Mouse (Mus musculus) embryonic facial prominence, embryonic 14.5 days (tissue): Measurements from ENCODE around the gene Nudt9. TPM values are rescaled to one million over a fixed set of nuclear protein-coding genes. Genes with fewer than 3 reads are reported as not detected.
A peak's percentile ranks its signal among the peaks of the same experiment; 100 is the strongest.
"Not testable (repeated sequence)": the region's sequence is repeated elsewhere in the genome, so short reads cannot be mapped to it uniquely, and the experiment has no call there.

Experiments used
- ATAC-seq: fragments of 200-750 bp; cut with Nextera tagmentation; 2 replicates; pipeline ENCODE4 v1.8.0; 2017; ENCODE audit warnings: low read depth, moderate number of reproducible peaks, moderate TSS enrichment
- DNase-seq: peaks from one replicate; pipeline ENCODE4 v3.0.0-alpha.2; 2015; ENCODE audit warnings: low spot score
- H3K27ac ChIP-seq: fragments of 300-500 bp; sonication (generic); replicated peaks from 2 replicates; pipeline ENCODE4 v1.5.1; 2014; ENCODE audit warnings: low read depth, mild to moderate bottlenecking, low read length, moderate library complexity
- H3K27me3 ChIP-seq: fragments of 300-500 bp; sonication (generic); replicated peaks from 2 replicates; pipeline ENCODE4 v1.6.1; 2014; ENCODE audit warnings: low read length; ENCODE audit not compliant: control insufficient read depth, insufficient read depth
- H3K36me3 ChIP-seq: fragments of 300-500 bp; sonication (generic); 2 replicates; pipeline ENCODE4 v1.6.1; 2014; ENCODE audit warnings: low read length, mixed read lengths; ENCODE audit not compliant: control insufficient read depth, insufficient read depth
- H3K4me1 ChIP-seq: fragments of 300-500 bp; sonication (generic); 2 replicates; pipeline ENCODE4 v1.6.1; 2014; ENCODE audit warnings: antibody characterized with exemption, low read length; ENCODE audit not compliant: control insufficient read depth, insufficient read depth
- H3K4me2 ChIP-seq: fragments of 300-500 bp; sonication (generic); 2 replicates; pipeline ENCODE4 v1.6.1; 2014; ENCODE audit warnings: low read depth, mild to moderate bottlenecking, low read length, moderate library complexity, mixed read lengths
- H3K4me3 ChIP-seq: fragments of 300-500 bp; sonication (generic); 2 replicates; pipeline ENCODE4 v1.5.1; 2014; ENCODE audit warnings: low read depth, mild to moderate bottlenecking, low read length
- H3K9ac ChIP-seq: fragments of 300-500 bp; sonication (generic); 2 replicates; pipeline ENCODE4 v1.6.1; 2014; ENCODE audit warnings: low read depth, mild to moderate bottlenecking, low read length, moderate library complexity, mixed read lengths
- H3K9me3 ChIP-seq: fragments of 300-500 bp; sonication (generic); 2 replicates; pipeline ENCODE4 v1.6.1; 2016; ENCODE audit warnings: low read length; ENCODE audit not compliant: control insufficient read depth
- WGBS: fragments of 180-500 bp; shearing (Covaris S2); extraction: QIAGEN DNeasy Blood & Tissue Kit; methylation state at CpG from one replicate; pipeline ENCODE4 v1.1.7; 2014; 5-methylcytosine and 5-hydroxymethylcytosine counted together
- polyA plus RNA-seq: library from polyadenylated mRNA; unstranded; fragments of >200 nt; fragmentation: Nextera tagmentation; extraction: Ambion mirVana; gene quantifications from 2 replicates; pipeline ENCODE4 v1.2.1, GENCODE M21; 2014

Gene Nudt9
- polyA plus RNA-seq, 1 experiment from 2014 or later, result 56.8 TPM

DNA sequence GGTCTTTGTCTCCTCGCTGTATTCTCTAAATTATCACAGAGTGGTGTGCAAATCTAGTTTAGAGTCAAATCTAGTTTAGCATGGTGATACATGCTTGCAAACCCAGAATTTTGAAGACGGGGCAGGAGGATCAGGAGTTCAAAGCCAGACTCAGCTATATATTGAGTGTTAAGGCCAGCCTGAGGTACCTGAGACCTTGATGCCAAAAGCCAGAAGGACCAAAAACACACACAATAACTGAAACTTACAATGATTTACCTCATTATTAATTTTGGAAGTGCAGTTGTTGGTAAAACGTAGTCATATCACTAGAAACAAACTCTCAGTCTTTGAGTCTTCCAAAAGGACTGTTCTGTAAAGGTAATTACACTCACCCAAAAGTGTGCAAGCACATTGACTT is 36.7 kb upstream of the Nudt9 start:
- ATAC-seq (no peak), DNase-seq (no peak)
- no peak overlapping the region for H3K4me3 ChIP-seq
- H3K9me3 ChIP-seq, result no peaks in the 10 kb centered on the region
- H3K27ac ChIP-seq, result no peak overlapping the region
- H3K27me3 ChIP-seq, result no peaks in the 10 kb centered on the region
- peaks cover 3% of the 10 kb centered on the region; the same call in 1 of the 2 replicates for H3K4me1 ChIP-seq
- 0 out of 2 replicates have a peak, but pooled peaks cover 4% of the 10 kb centered on the region for H3K36me3 ChIP-seq
- H3K4me2 ChIP-seq, result no peak overlapping the region
- no peak overlapping the region for H3K9ac ChIP-seq
- 92% methylated on average over 3 of the region's 3 CpGs for WGBS

DNA sequence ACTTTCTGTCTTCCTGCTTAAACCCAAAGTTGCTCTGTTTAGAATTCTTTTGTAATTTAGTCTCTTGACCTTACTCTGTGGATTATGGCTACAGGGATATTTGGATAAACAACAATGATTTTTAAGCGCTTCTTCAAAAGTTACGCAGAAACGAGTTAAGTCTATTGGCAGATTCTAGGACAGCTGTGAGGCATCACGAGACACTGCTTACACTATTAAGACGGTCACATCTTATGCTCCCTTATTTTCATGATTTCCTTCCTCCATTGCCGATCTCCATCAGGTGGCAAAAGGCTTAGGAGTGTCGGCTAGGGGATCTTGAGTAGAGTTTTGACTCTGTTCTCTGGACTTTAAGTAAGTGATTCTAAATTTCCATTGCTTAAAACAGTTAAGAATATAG is 35.8 kb upstream of the Nudt9 start:
- Histone ChIP-seq H3K9me3 (no peaks in the 10 kb centered on the region), H3K36me3 (0 out of 2 replicates have a peak, but pooled peaks cover 4% of the 10 kb centered on the region), H3K9ac (no peak overlapping the region), H3K27ac (no peak overlapping the region), H3K27me3 (no peaks in the 10 kb centered on the region), H3K4me3 (no peak overlapping the region), H3K4me2 (no peak overlapping the region), H3K4me1 (peaks cover 3% of the 10 kb centered on the region; the same call in 1 of the 2 replicates)
- ATAC-seq, result no peak
- no peak for DNase-seq
- 90% methylated on average over 7 of the region's 7 CpGs for WGBS

DNA sequence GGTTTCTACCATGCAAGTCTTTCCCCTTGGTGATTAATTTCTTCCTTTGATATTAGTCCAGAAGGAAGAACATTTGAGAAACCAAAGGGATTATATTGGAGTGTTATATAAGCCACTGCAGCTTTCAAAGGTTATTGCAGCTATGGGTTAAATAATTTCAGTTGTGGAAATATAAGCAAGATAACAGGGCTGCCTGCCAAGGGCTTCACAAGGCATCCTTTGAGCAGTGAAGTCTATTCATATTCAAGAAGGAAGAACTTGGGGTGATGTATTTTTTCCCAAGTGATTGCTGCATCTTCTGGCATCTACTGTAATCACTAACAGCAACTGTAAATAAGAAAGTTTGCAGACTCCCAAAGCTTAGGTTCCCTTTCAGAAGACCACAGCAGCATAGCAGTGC is 34.7 kb upstream of the Nudt9 start:
- H3K4me1 ChIP-seq, result peaks cover 3% of the 10 kb centered on the region; the same call in 1 of the 2 replicates
- H3K36me3 ChIP-seq, result 0 out of 2 replicates have a peak, but pooled peaks cover 4% of the 10 kb centered on the region
- ATAC-seq (no peak), DNase-seq (peak; percentile 55)
- no peak overlapping the region for H3K27ac ChIP-seq
- H3K9me3 ChIP-seq, result no peaks in the 10 kb centered on the region
- H3K4me3 ChIP-seq, result no peak overlapping the region
- H3K27me3 ChIP-seq, result no peaks in the 10 kb centered on the region
- H3K9ac ChIP-seq, result no peak overlapping the region
- no peak overlapping the region for H3K4me2 ChIP-seq

DNA sequence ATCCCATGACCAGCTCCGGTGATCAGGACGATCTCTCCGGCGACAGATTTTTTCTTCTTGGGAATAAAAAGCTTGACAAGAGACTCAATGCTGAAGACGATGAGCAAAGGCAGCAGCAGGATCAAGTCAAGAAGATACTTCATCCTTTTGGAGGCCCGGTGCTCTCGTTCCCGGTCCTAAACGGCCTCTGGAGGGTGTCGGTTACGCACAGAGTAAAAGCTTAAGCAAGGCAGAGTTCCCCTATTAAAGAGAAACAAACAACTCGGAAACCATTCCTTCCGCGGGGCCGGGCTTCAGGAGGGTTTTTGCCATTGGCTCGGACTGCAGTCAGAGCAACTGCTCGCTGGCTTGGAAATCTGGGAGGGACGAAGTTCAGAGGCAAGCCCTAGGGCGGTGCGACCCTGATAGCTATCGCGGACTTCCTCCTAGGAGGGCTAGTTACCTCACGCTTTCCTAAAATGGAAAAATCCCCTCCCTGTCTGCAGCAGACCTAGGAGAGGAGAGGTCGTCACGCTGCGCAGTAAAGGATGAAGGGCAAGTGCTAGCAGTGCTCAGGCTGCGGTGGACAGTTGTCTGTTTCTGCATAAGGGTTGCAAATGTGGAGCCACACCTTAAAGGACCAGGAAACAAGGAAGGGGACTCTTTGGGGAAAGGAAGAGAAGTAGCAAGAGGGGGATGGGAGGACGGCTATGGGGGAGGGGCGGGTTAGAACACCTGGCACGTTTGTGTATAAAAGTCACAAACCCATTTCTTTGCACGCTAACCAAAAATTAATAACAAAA is 24.3 kb upstream of the Nudt9 start, which contains the start of gene Hsd17b11:
Gene Hsd17b11, minus strand, starts transcription at position 323 of the 782 bp plus-strand sequence.
- no peaks in the 10 kb centered on the region for H3K9me3 ChIP-seq
- 1% methylated on average over 31 of the region's 31 CpGs for WGBS
- peaks cover 5% of the 10 kb centered on the region; the same call in 1 of the 2 replicates for H3K4me1 ChIP-seq
- DNase-seq (peak; percentile 93), ATAC-seq (peak; percentile 90)
- peak within 1 kb of the TSS; percentile 64 for H3K9ac ChIP-seq
- H3K27me3 ChIP-seq, result no peaks in the 10 kb centered on the region
- peak within 1 kb of the TSS; percentile 68 for H3K4me2 ChIP-seq
- H3K27ac ChIP-seq, result peak within 1 kb of the TSS; percentile 68
- H3K36me3 ChIP-seq, result 0 out of 2 replicates have a peak, but pooled peaks cover 13% of the 10 kb centered on the region
- H3K4me3 ChIP-seq, result peak within 1 kb of the TSS; percentile 49

DNA sequence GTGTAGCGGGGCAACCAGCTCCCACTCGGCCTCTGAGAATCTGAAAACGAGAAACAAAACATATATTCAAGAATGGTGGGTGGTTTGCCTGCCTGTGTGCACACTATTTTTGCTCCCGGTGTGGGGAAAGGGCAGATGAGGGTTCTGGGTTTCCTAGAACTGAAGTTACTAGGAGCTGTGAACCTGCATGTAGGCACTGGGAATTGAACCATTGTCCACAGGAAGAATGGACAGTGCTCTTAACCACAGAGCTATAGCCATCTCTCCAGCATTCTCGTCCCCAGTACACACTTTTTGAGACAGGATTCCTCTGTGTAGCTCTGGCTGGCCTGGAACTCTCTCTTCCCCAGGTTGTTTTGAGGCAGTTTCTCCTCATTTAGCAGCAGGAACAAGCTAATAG is 23.5 kb upstream of the Nudt9 start:
- ATAC-seq (no peak), DNase-seq (peak; percentile 19)
- peak overlapping the region; percentile 68; the same call in 1 of the 2 replicates for H3K27ac ChIP-seq
- H3K4me1 ChIP-seq, result peaks cover 5% of the 10 kb centered on the region; the same call in 1 of the 2 replicates
- 0 out of 2 replicates have a peak, but pooled peaks cover 6% of the 10 kb centered on the region for H3K36me3 ChIP-seq
- H3K9ac ChIP-seq, result 0 out of 2 replicates have a peak overlapping the region, but pooled peaks have one; percentile 64
- H3K9me3 ChIP-seq, result no peaks in the 10 kb centered on the region
- 40% methylated on average over 5 of the region's 5 CpGs for whole genome bisulfite sequencing
- no peaks in the 10 kb centered on the region for H3K27me3 ChIP-seq
- peak overlapping the region; percentile 49 for H3K4me3 ChIP-seq
- peak overlapping the region; percentile 68 for H3K4me2 ChIP-seq

DNA sequence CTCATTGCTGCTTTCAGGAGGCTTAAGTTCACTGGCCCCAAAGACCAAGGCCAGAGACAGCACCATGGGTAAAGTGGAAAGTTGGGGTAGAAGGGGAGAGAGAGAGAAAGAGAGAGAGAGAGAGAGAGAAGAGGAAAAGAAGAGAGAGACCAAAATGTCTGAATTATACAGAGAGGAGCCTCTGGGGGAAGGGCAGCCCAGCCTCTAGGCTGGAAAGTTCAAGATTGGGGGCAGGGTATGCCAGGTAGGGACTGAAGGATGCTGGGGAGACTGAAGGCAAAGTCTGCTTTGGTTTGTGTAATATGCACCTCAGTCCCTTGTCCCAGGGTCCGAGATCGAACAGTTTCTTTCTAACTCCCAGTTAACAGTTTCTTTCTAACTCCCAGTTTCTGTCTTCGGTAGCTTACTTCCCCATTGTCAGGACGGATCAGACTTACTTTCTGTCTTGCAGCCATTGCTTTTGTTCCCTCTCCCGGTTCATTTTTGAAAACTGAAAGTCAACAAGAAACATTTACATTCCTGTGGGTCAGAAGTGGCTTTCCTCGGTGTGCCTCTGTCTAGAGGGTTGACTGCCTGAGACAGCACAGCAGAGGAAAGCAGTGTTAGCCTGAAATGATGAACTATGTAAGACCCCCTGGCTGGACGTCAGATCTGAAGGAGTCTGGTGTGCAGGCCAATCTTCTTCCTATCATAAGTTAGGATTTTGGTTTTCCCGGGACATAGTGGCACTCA is 22.7 kb upstream of the Nudt9 start:
- H3K27ac ChIP-seq, result no peak overlapping the region
- WGBS, result 72% methylated on average over 8 of the region's 8 CpGs
- no peak overlapping the region for H3K4me3 ChIP-seq
- no peaks in the 10 kb centered on the region for H3K36me3 ChIP-seq
- no peak overlapping the region for H3K4me2 ChIP-seq
- no peaks in the 10 kb centered on the region for H3K27me3 ChIP-seq
- DNase-seq (no peak), ATAC-seq (no peak)
- no peaks in the 10 kb centered on the region for H3K9me3 ChIP-seq
- no peak overlapping the region for H3K9ac ChIP-seq
- H3K4me1 ChIP-seq, result peaks cover 5% of the 10 kb centered on the region; the same call in 1 of the 2 replicates

DNA sequence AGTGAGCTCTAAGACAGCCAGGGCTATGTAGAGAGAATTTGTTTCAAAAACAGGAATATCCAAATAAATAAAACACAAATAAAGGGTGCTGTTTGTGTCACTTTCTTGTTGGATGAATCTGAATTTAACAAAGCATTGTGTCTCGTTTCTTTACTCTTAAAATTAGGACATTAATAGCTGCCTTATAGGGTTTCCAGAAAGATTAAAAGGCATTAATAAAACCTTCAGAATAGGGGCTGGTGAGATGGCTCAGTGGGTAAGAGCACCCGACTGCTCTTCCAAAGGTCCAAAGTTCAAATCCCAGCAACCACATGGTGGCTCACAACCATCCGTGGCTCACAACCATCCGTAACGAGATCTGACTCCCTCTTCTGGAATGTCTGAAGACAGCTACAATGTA is 21.9 kb upstream of the Nudt9 start:
- not testable (repeated sequence) for H3K4me1 ChIP-seq, H3K4me3 ChIP-seq, DNase-seq, H3K9me3 ChIP-seq, H3K27ac ChIP-seq, H3K36me3 ChIP-seq, H3K4me2 ChIP-seq, H3K9ac ChIP-seq, ATAC-seq, H3K27me3 ChIP-seq
- 75% methylated on average over 5 of the region's 5 CpGs for WGBS

DNA sequence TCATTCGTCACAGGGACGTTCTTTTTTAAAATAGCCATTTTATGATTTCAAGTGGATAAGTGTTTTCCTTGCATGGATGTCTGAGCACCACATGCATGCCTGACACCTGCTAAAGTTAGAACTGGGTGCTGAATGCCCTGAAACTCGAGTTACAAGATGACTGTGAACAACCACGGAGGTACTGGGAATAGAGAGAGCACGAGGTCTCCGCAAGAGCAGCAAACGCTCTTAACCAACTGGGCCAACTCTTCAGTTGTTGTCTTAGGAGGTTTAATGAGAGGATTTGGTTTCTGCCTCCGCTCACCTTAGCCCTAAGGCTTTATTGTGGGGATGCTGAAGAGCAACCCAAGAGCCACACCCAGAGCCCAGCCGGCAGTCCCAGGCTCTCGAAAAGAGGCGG is 21.3 kb upstream of the Nudt9 start:
- Histone ChIP-seq H3K36me3 (no peaks in the 10 kb centered on the region), H3K4me1 (no peaks in the 10 kb centered on the region; the same call in 1 of the 2 replicates), H3K4me2 (no peak overlapping the region), H3K27ac (no peak overlapping the region), H3K9me3 (no peaks in the 10 kb centered on the region), H3K9ac (no peak overlapping the region), H3K27me3 (no peaks in the 10 kb centered on the region), H3K4me3 (no peak overlapping the region)
- ATAC-seq (no peak), DNase-seq (no peak)
- 62% methylated on average over 11 of the region's 11 CpGs for WGBS
